17 mouse cellular contexts compared by ENCODE assay signal in the genomic region with DNA sequence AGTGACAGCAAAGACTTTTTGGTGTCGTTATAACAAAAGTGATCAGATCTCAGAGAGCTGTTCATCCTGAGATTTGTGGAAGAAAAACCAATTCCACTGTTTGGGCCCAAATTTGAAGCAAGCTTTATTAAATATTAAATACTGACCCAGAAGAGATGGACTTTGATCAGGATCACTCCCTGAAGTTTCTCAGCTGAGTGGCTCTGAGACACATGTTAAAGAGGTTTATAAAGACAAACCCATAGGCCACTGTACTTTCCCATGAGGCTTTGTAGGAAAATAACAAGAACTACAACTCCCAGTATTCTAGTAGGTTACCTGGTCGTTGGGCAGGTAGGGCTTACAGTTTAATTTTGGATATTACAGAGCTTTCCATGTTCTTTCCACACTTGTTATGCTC.
"Had no signal": no experiment of that assay in that cellular context is flagged by ENCODE, and none has a peak within 500 bp of the region (broad histone marks: within the 10 kb centered on the region; RNA-seq: fewer than 3 reads in every experiment).

No protein-coding gene starts in this region.

- H3K27me3 ChIP-seq: lung, embryonic 15.5 days; megakaryocyte, embryonic 14.5 days; midbrain, embryonic 12.5 days; midbrain, embryonic 15.5 days; neural tube, embryonic 12.5 days; stomach, embryonic 15.5 days had no signal

- DNase-seq: liver, postnatal 0 days; lung, adult 2 months; lung, postnatal 14 days; lung, postnatal 36 days; right cerebral cortex, postnatal 14 days; thymus, adult 2 months; thymus, postnatal 25 days; thymus, postnatal 4 days had no signal

- H3K4me2 ChIP-seq: lung, embryonic 15.5 days; midbrain, embryonic 12.5 days; midbrain, embryonic 15.5 days; neural tube, embryonic 12.5 days; stomach, embryonic 15.5 days had no signal

- H3K27ac ChIP-seq: lung, embryonic 15.5 days; macrophage; midbrain, embryonic 12.5 days; midbrain, embryonic 15.5 days; neural tube, embryonic 12.5 days; stomach, embryonic 15.5 days; stomach, postnatal 0 days had no signal

- H3K9me3 ChIP-seq: lung, embryonic 15.5 days; megakaryocyte, embryonic 14.5 days; midbrain, embryonic 12.5 days; midbrain, embryonic 15.5 days; neural tube, embryonic 12.5 days; stomach, embryonic 15.5 days had no signal

- H3K36me3 ChIP-seq: lung, embryonic 15.5 days; midbrain, embryonic 12.5 days; midbrain, embryonic 15.5 days; neural tube, embryonic 12.5 days; stomach, embryonic 15.5 days had no signal

- H3K4me3 ChIP-seq: lung, embryonic 15.5 days; megakaryocyte, embryonic 14.5 days; midbrain, embryonic 12.5 days; midbrain, embryonic 15.5 days; neural tube, embryonic 12.5 days; stomach, embryonic 15.5 days had no signal

- ATAC-seq: liver, postnatal 0 days; lung, postnatal 0 days; midbrain, embryonic 15.5 days had no signal

- H3K4me1 ChIP-seq: midbrain, embryonic 12.5 days; midbrain, embryonic 15.5 days; neural tube, embryonic 12.5 days; stomach, embryonic 15.5 days had no signal

- H3K9ac ChIP-seq: liver, postnatal 0 days; lung, embryonic 15.5 days; midbrain, embryonic 12.5 days; midbrain, embryonic 15.5 days; neural tube, embryonic 12.5 days; stomach, embryonic 15.5 days had no signal
